Mouse (Mus musculus) thymus, adult 2 months (tissue): ENCODE data around the gene Wdr13.

Experiments used
- CTCF ChIP-seq: fragments of 200-500 bp; IDR thresholded peaks from 2 replicates; pipeline ENCODE4 v1.5.1; 2012; ENCODE audit warnings: mild to moderate bottlenecking, control low read depth, low read length, moderate library complexity, borderline replicate concordance; ENCODE audit not compliant: control insufficient read depth, poor library complexity, insufficient read depth; ENCODE audit errors: extremely low read depth
- POLR2A ChIP-seq: fragments of 200-500 bp; IDR thresholded peaks from 2 replicates; pipeline ENCODE4 v1.6.1; 2012; ENCODE audit warnings: mild to moderate bottlenecking, low read length, control low read depth, moderate library complexity; ENCODE audit not compliant: control insufficient read depth, poor library complexity, insufficient read depth; ENCODE audit errors: extremely low read depth

DNA sequence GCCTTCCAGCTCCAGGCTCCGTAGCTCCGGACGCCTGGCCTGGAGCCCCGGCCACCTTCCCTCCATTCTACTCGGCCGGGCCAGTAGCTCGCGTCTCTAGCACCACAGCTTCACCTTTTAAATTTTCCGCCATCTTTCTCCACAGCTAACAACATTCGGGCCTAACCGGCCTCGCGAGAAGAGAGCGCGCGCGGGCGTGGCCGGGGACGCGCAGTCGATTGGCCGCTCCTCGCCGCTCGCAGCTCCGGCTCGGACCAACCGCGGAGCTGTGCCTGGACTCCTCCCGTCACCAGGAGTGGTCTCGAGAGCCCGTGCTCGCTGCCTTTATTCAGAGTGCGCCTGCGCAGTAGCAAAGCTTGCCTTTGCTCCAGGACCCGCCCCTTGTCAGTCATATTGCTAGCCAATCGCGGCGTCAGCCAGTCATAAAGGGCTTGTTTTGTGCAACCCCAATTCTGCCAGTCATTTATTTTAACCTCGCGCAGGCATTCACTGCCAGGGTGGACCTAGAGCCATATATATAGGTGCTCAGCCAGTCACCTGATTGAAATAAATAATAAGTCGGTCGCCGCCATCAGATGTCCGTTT is 58.2 kb downstream of the Wdr13 start, which contains the start of gene Suv39h1:
- TF ChIP-seq CTCF (no peak), POLR2A (no peak)
